Mouse (Mus musculus) lung, adult 2 months (tissue): ENCODE data around the gene Tlcd2.

Experiments used
- CTCF ChIP-seq: fragments of 200-500 bp; IDR thresholded peaks from 2 replicates; pipeline ENCODE4 v1.5.1; 2011; ENCODE audit warnings: mild to moderate bottlenecking, low read length, control low read depth; ENCODE audit not compliant: insufficient read depth
- POLR2A ChIP-seq: fragments of 200-500 bp; IDR thresholded peaks from 2 replicates; pipeline ENCODE4 v1.6.1; 2011; ENCODE audit warnings: low read depth, mild to moderate bottlenecking, control low read depth, low read length, borderline replicate concordance; ENCODE audit errors: extremely low read depth

- TF ChIP-seq CTCF (no peak), POLR2A (no peak)
These were observed 11.1 kb downstream of the Tlcd2 start for GRCm38 (mm10) chr11:75472469-75473081.
